Mouse (Mus musculus) megakaryocyte, embryonic 14.5 days (primary cell): ENCODE data around the gene Serping1. TPM values are rescaled to one million over a fixed set of nuclear protein-coding genes. Genes with fewer than 3 reads are reported as not detected.
"Not testable (repeated sequence)": the region's sequence is repeated elsewhere in the genome, so short reads cannot be mapped to it uniquely, and the experiment has no call there.

Source experiments
- H3K27me3 ChIP-seq: replicated peaks from 2 replicates; pipeline ENCODE3; 2012; ENCODE audit warnings: inconsistent platforms
- H3K36me3 ChIP-seq: replicated peaks from 2 replicates; pipeline ENCODE3; 2012; ENCODE audit warnings: low read length, inconsistent platforms, mixed read lengths
- H3K4me1 ChIP-seq: 2 replicates; pipeline ENCODE4 v1.6.1; 2012; ENCODE audit warnings: inconsistent platforms
- H3K4me3 ChIP-seq: replicated peaks from 2 replicates; pipeline ENCODE3; 2012; ENCODE audit warnings: moderate library complexity, mild to moderate bottlenecking, inconsistent platforms
- H3K9me3 ChIP-seq: 2 replicates; pipeline ENCODE4 v1.6.1; 2012; ENCODE audit warnings: inconsistent platforms
- FLI1 ChIP-seq: IDR thresholded peaks from 2 replicates; pipeline ENCODE4 v1.6.1; 2012; ENCODE audit warnings: low read length, inconsistent platforms, mixed read lengths
- GATA1 ChIP-seq: IDR thresholded peaks from 3 replicates; pipeline ENCODE4 v1.6.1; 2012; ENCODE audit warnings: mixed read lengths, low read length, inconsistent platforms, borderline replicate concordance
- polyA plus RNA-seq: library from polyadenylated mRNA; stranded (reverse); fragments of >175 nt; gene quantifications from 2 replicates; pipeline ENCODE4 v1.2.3, GENCODE M21; 2012; ENCODE audit warnings: low replicate concordance; ENCODE audit not compliant: insufficient read depth

The Serping1 gene
- polyA plus RNA-seq, 1 experiment: not detected

DNA sequence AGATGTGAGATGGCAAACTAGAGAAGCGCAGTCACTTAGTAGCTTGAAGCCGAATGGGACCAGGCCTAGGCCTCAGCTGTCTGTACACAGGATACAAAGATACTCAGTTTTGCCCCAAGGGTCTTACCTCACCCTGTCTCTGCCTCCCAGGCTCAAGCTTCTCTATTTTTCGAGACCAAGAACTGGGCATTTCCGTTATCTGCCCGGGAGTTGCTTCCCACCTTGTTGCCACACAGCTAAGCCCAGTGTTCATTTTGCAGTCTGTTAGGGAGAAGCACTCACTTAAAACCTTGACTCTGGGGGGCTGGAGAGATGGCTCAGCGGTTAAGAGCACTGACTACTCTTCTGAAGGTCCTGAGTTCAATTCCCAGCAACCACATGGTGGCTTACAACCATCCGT is 28.7 kb upstream of the Serping1 start:
- peaks cover 12% of the 10 kb centered on the region for H3K9me3 ChIP-seq
- H3K4me3 ChIP-seq: no peak overlapping the region
- H3K4me1 ChIP-seq: peaks cover 21% of the 10 kb centered on the region
- no peaks in the 10 kb centered on the region for H3K27me3 ChIP-seq
- peaks cover 69% of the 10 kb centered on the region for H3K36me3 ChIP-seq
- TF ChIP-seq FLI1: no peak
- no peak for TF ChIP-seq GATA1

DNA sequence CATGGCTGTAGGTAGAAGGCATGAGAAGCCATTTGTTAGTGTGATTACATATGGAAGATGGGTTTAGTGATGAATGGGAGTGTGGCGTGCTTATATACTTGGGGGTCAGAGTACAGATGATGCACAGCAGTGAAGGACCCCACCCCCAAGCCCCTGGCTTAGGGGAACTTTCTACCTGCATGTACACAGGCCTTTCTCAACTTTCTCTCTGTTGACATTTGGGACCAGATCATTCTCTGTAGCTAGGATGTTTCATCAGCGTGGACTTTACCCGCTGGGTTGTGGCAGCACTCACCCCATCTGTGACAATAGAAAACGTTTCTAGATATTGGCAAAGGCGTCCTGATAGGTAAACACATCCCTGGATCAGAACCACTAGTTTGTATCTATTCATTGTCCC is 26.0 kb upstream of the Serping1 start:
- Histone ChIP-seq H3K4me1 (peaks cover 32% of the 10 kb centered on the region), H3K36me3 (peaks cover 43% of the 10 kb centered on the region)
- not testable (repeated sequence) for H3K9me3 ChIP-seq, H3K4me3 ChIP-seq, H3K27me3 ChIP-seq

DNA sequence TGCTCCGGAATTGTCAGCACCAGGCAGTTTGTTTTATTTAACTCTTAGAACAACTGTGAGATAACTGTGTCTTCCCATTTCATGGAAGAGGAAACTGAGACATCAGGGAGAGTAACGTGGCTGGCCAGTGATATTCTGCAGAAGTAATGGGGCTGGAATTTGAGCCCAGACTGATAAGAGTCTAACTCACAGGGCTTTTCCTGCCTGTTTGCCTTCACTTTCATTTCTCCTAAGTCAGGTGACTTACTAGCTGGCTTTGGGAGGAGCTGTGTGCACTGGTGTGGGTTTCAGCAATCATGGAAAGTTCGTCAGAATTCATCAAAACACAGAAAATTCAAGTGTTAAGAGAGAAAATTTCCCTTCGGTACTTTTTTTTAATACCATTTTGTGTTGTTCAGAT is 25.1 kb upstream of the Serping1 start:
- Histone ChIP-seq H3K27me3 (no peaks in the 10 kb centered on the region), H3K4me1 (peaks cover 32% of the 10 kb centered on the region), H3K9me3 (peaks cover 7% of the 10 kb centered on the region), H3K36me3 (peaks cover 34% of the 10 kb centered on the region), H3K4me3 (peak overlapping the region; percentile 76)
- TF ChIP-seq GATA1 (no peak), FLI1 (no peak)

DNA sequence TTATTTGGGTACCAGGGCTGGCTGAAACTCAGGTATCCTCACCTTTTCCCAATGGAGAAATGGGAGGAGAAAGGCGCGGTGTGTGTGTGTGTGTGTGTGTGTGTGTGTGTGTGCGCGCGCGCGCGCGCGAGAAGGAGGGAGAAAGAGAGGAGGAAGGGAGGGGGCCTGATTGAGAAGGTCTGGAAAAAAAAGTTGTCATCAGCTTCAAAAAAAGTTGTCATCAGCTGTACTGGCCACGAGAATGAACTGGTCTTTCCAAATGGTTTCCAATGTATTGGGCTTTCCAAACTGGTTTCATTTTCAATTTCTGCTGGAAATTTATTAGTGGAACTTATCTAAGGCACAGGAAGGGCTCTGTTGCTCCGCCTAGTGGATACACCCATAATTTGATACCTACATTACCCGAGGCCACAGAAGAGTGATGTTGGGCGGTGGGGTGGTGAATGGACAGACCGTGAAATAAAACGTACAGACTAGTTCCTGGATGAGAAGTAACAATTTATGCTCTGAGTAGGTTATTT is 23.9 kb upstream of the Serping1 start:
- TF ChIP-seq FLI1 (no peak), GATA1 (no peak)
- no peaks in the 10 kb centered on the region for H3K27me3 ChIP-seq
- peaks cover 16% of the 10 kb centered on the region for H3K9me3 ChIP-seq
- H3K4me1 ChIP-seq: peaks cover 34% of the 10 kb centered on the region
- H3K4me3 ChIP-seq: peak overlapping the region; percentile 95
- peaks cover 21% of the 10 kb centered on the region for H3K36me3 ChIP-seq

DNA sequence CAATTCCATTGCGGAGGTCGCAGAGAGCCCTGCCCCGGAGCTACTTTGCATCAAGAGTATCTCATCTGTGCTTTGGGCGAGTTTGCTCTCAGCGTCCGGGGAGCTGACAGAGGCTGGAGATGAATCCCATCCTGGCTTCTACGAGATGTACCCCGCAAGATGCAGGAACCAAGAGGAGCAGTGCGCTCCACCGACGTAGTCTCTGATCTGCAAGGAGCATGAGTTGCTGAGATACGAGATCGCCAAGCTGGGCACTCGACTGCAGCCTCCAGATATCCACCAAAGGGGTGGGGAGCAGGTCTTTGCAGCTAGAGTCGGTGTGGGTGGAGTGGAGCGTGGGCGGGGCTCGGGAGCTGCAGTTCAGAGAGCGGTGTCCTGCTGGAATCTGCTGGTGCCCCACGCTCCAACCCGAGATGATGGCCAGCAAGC is 23.3 kb upstream of the Serping1 start, which contains the start of gene Ube2l6:
Ube2l6 (plus strand) TSS at position 336 of the 429 bp plus-strand sequence.
- H3K9me3 ChIP-seq: peaks cover 16% of the 10 kb centered on the region
- H3K27me3 ChIP-seq: no peaks in the 10 kb centered on the region
- peaks cover 16% of the 10 kb centered on the region for H3K36me3 ChIP-seq
- TF ChIP-seq GATA1: no peak
- H3K4me3 ChIP-seq: peak within 1 kb of the TSS; percentile 95
- H3K4me1 ChIP-seq: peaks cover 40% of the 10 kb centered on the region

DNA sequence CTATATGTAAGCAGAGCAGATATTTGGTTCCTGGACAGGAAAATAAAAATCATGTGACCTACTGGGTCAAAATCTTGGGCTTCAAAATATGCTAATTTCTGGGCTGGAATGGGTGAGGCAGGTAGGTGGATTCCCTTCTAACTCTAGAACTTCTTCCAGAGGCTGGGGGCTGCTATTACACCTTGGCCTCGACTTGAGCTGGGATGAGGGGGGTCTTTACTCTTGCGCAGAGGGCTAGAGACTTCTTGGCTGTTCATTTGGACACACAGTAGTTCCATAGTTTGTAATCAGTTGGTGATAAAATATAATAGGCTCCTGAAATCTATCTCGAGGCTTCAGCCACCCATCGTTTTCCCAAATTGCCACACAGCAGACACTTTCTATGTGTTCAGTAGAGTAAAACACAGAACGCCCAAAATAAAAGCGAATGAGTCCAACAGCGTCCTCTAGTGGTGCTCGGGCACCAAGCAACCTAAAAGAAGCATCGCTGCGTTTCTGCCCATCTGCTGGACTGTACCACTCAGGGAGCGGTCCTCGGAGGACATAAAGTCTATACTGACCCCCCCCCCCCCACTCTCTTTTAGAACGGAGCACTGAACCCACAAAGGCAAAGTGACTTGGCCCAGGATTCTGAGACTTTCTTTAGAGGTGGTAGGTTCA is 22.7 kb upstream of the Serping1 start:
- H3K36me3 ChIP-seq: peaks cover 10% of the 10 kb centered on the region
- H3K4me3 ChIP-seq: peak overlapping the region; percentile 95
- peaks cover 16% of the 10 kb centered on the region for H3K9me3 ChIP-seq
- TF ChIP-seq FLI1 (no peak), GATA1 (no peak)
- H3K4me1 ChIP-seq: peaks cover 41% of the 10 kb centered on the region
- H3K27me3 ChIP-seq: no peaks in the 10 kb centered on the region

DNA sequence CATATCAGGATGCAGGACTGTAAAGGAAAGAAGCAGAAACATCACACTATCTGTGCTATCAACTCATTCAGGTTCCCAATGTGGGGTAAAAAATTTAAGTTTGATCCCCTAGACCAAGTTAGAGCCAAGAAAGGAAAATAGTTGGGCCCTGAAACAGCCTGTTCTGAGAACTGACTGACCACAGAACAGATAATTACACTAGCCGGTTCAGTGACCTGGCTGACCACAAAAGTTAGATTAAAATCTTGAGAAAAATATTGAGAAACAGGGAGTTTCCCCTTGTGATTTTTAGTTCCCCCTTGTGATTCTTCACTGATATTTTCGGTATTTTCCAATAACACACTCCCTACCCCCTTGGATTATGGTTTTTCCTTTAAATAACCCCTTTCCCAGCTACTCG is 18.6 kb upstream of the Serping1 start:
- Histone ChIP-seq H3K27me3 (no peaks in the 10 kb centered on the region), H3K4me1 (peaks cover 26% of the 10 kb centered on the region), H3K9me3 (peaks cover 16% of the 10 kb centered on the region), H3K36me3 (no peaks in the 10 kb centered on the region), H3K4me3 (no peak overlapping the region)
- no peak for TF ChIP-seq FLI1
- no peak for TF ChIP-seq GATA1

DNA sequence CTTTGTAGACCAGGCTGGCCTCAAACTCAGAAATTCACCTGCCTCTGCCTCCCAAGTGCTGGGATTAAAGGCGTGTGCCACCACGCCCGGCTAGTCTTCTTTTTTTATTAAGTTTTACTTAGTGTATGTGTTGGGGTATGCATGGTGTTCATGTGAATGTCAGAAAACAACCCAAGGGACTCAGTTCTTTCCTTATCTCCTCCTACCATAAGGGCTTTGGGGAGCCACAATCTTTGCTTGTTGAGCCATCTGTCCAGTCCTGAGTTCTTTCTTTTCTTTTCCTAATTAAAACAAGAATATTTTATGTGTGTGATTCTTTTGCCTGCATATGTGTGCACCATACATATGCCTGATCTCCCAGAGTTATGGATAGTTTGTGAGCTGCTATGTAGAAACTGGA is 17.9 kb upstream of the Serping1 start:
- TF ChIP-seq FLI1: no peak
- no peak for TF ChIP-seq GATA1
- H3K36me3 ChIP-seq: no peaks in the 10 kb centered on the region
- no peaks in the 10 kb centered on the region for H3K27me3 ChIP-seq
- H3K4me3 ChIP-seq: no peak overlapping the region
- peaks cover 24% of the 10 kb centered on the region for H3K4me1 ChIP-seq
- peaks cover 16% of the 10 kb centered on the region for H3K9me3 ChIP-seq

DNA sequence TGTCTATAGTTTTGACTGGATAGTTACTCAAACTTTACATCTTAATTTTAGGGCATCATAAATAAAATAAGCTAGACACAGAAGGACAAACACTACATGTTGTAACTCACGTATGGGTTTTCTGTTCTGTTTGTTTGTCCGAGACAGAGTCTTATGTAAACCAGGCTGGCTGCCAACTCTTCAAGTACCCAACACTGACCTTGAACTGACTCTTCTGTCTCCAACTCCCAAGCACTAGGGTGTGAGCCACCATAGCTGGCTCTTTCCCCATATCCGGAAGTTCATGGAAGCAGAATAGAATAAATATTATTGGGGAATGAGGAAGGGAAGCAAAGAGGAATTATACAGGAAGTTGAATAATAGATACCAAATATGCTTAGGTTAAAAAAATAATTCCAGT is 17.3 kb upstream of the Serping1 start:
- TF ChIP-seq GATA1 (no peak), FLI1 (no peak)
- peaks cover 3% of the 10 kb centered on the region for H3K27me3 ChIP-seq
- no peak overlapping the region for H3K4me3 ChIP-seq
- H3K9me3 ChIP-seq: peaks cover 16% of the 10 kb centered on the region
- H3K36me3 ChIP-seq: no peaks in the 10 kb centered on the region
- peaks cover 22% of the 10 kb centered on the region for H3K4me1 ChIP-seq

DNA sequence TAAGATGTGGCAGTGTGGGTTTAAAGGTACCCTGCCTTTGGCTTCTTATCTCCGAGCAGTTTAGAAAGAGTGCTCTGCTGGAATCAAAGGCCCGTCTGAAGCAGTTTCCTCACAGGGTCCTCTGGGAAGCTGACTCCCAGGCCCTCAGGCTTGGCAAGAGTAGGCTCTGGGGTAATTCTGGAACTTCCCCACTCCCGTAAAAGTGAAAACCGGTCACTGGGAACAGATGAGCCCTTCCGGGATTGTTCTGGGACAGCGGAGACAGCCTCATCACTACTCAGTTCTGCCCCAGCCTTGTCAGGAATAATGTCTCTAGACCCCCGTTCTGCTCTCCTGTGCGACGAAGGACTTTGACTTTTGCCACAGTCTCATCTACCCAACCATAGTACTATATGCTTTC is 15.2 kb upstream of the Serping1 start:
- Histone ChIP-seq H3K27me3 (peaks cover 3% of the 10 kb centered on the region), H3K9me3 (peaks cover 11% of the 10 kb centered on the region), H3K4me1 (peaks cover 26% of the 10 kb centered on the region), H3K36me3 (no peaks in the 10 kb centered on the region), H3K4me3 (no peak overlapping the region)
- TF ChIP-seq FLI1 (no peak), GATA1 (no peak)

DNA sequence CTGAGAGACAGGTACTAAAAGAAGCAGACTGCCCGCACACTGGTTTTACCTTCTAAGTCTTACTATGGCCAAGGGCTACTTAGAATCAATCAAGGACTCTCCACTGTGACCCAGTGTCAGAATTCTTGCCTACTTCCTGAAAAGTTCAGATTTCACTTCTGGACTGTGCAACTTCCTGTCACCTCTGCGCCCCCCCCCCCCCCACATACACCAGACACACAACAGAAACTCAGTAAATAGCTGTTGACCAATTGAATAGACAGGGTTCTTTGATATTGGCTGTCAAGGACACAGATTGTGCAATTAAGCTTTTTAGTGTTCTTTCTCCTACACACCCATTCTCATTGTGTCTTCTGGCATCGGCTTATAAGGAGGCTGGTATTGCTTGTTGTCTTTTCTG is 13.1 kb upstream of the Serping1 start:
- Histone ChIP-seq H3K27me3 (peaks cover 3% of the 10 kb centered on the region), H3K9me3 (no peaks in the 10 kb centered on the region), H3K4me1 (peaks cover 37% of the 10 kb centered on the region), H3K36me3 (no peaks in the 10 kb centered on the region), H3K4me3 (no peak overlapping the region)
- TF ChIP-seq FLI1 (no peak), GATA1 (no peak)
